Mouse (Mus musculus) heart, embryonic 15.5 days (tissue): ENCODE measurements at regions not wholly inside any gene's neighbourhood (a gene's known extent, or its start where the extent isn't known, plus 50 kb on each side); places are given as distances from the start of the nearest gene placed in this dataset.

Source experiments
- ATAC-seq: fragments of 200-750 bp; cut with Nextera tagmentation; replicated peaks from 2 replicates; pipeline ENCODE4 v1.8.0; 2017; ENCODE audit warnings: low read depth, moderate TSS enrichment; ENCODE audit not compliant: insufficient number of reproducible peaks, insufficient read depth, low FRiP score
- H3K27ac ChIP-seq: fragments of 300-500 bp; sonication (generic); 2 replicates; pipeline ENCODE4 v1.5.1; 2015; ENCODE audit warnings: mild to moderate bottlenecking, inconsistent platforms
- H3K27me3 ChIP-seq: fragments of 300-500 bp; sonication (generic); 2 replicates; pipeline ENCODE4 v1.6.1; 2015; ENCODE audit warnings: inconsistent platforms
- H3K36me3 ChIP-seq: fragments of 300-500 bp; sonication (generic); 2 replicates; pipeline ENCODE4 v1.6.1; 2015; ENCODE audit warnings: mild to moderate bottlenecking, inconsistent platforms
- H3K4me1 ChIP-seq: fragments of 300-500 bp; sonication (generic); replicated peaks from 2 replicates; pipeline ENCODE4 v1.6.1; 2015; ENCODE audit warnings: inconsistent platforms
- H3K4me2 ChIP-seq: fragments of 300-500 bp; sonication (generic); 2 replicates; pipeline ENCODE4 v1.6.1; 2015; ENCODE audit warnings: inconsistent platforms, mild to moderate bottlenecking, moderate library complexity
- H3K4me3 ChIP-seq: fragments of 300-500 bp; sonication (generic); 2 replicates; pipeline ENCODE4 v1.5.1; 2015; ENCODE audit warnings: mild to moderate bottlenecking, inconsistent platforms
- H3K9ac ChIP-seq: fragments of 300-500 bp; sonication (generic); 2 replicates; pipeline ENCODE4 v1.6.1; 2015; ENCODE audit warnings: mild to moderate bottlenecking, inconsistent platforms
- H3K9me3 ChIP-seq: fragments of 300-500 bp; sonication (generic); replicated peaks from 2 replicates; pipeline ENCODE4 v1.6.1; 2016; ENCODE audit warnings: inconsistent platforms
- WGBS: fragments of 180-500 bp; shearing (Covaris S2); methylation state at CpG from one replicate; pipeline ENCODE4 v1.1.7; 2015; ENCODE audit warnings: mixed read lengths; 5-methylcytosine and 5-hydroxymethylcytosine counted together

DNA sequence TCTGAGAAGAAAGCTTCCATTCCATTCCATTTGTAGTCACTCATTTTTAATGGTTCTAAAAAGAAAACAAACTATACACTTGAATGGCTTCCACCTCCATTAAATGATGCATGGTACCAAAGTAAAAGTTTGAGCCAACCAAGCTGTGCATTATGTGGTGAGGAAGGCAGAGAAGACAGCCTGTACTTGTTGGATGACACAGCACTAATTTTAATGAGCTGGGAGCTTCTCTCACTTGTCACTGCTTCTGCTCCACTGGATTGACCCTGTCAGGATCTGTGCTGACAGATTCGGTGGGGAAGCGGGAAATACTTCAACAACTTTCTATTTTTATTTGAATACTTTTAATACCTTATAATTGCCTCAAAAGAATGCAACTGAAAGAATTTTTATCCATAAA is 403.3 kb downstream of the Tm4sf1 start:
- Histone ChIP-seq H3K9me3 (no peaks in the 10 kb centered on the region), H3K4me2 (no peak overlapping the region)

GRCm38 (mm10) chr3:56877062-56877461 is 424.7 kb downstream of the Tm4sf1 start:
- no peak overlapping the region for H3K27ac ChIP-seq
- 71% methylated on average over 4 of the region's 4 CpGs for WGBS
- no peak overlapping the region for H3K9ac ChIP-seq
- no peaks in the 10 kb centered on the region for H3K9me3 ChIP-seq
- H3K4me2 ChIP-seq, result no peak overlapping the region
- H3K27me3 ChIP-seq, result no peaks in the 10 kb centered on the region
- no peaks in the 10 kb centered on the region for H3K4me1 ChIP-seq
- no peaks in the 10 kb centered on the region for H3K36me3 ChIP-seq
- no peak overlapping the region for H3K4me3 ChIP-seq
- ATAC-seq, result no peak

More for the DNA sequence above, 403.3 kb downstream of the Tm4sf1 start:
- Histone ChIP-seq H3K4me3 (no peak overlapping the region), H3K4me1 (no peaks in the 10 kb centered on the region), H3K9ac (no peak overlapping the region), H3K36me3 (no peaks in the 10 kb centered on the region), H3K27me3 (no peaks in the 10 kb centered on the region), H3K27ac (no peak overlapping the region)
- WGBS, result 55% methylated on average over 2 of the region's 2 CpGs
- ATAC-seq, result no peak

- Histone ChIP-seq H3K27ac (no peak overlapping the region), H3K36me3 (no peaks in the 10 kb centered on the region), H3K4me1 (no peaks in the 10 kb centered on the region), H3K4me2 (no peak overlapping the region), H3K9me3 (no peaks in the 10 kb centered on the region), H3K9ac (no peak overlapping the region), H3K4me3 (no peak overlapping the region), H3K27me3 (no peaks in the 10 kb centered on the region)
- WGBS, result 51% methylated on average over 1 of the region's 1 CpGs
- no peak for ATAC-seq
These were observed 438.2 kb downstream of the Tm4sf1 start for GRCm38 (mm10) chr3:56863591-56863990.

- no peaks in the 10 kb centered on the region for H3K36me3 ChIP-seq
- H3K4me1 ChIP-seq, result no peaks in the 10 kb centered on the region
- H3K27ac ChIP-seq, result no peak overlapping the region
- no peaks in the 10 kb centered on the region for H3K27me3 ChIP-seq
- ATAC-seq, result no peak
- 91% methylated on average over 9 of the region's 9 CpGs for WGBS
- no peak overlapping the region for H3K4me2 ChIP-seq
- H3K9ac ChIP-seq, result no peak overlapping the region
- H3K4me3 ChIP-seq, result no peak overlapping the region
- no peaks in the 10 kb centered on the region for H3K9me3 ChIP-seq
These were observed 441.9 kb downstream of the Tm4sf1 start for GRCm38 (mm10) chr3:56859841-56860240.

GRCm38 (mm10) chr3:56845462-56845770 is 456.4 kb downstream of the Tm4sf1 start:
- Histone ChIP-seq H3K27ac (no peak overlapping the region), H3K4me1 (no peaks in the 10 kb centered on the region), H3K4me3 (no peak overlapping the region), H3K4me2 (no peak overlapping the region), H3K27me3 (no peaks in the 10 kb centered on the region), H3K9ac (no peak overlapping the region), H3K36me3 (no peaks in the 10 kb centered on the region), H3K9me3 (no peaks in the 10 kb centered on the region)
- ATAC-seq, result no peak
- WGBS, result 94% methylated on average over 1 of the region's 1 CpGs

GRCm38 (mm10) chr3:56844681-56845461 is 456.9 kb downstream of the Tm4sf1 start:
- Histone ChIP-seq H3K36me3 (no peaks in the 10 kb centered on the region), H3K4me2 (no peak overlapping the region), H3K4me1 (no peaks in the 10 kb centered on the region), H3K27ac (no peak overlapping the region), H3K9me3 (no peaks in the 10 kb centered on the region), H3K9ac (no peak overlapping the region), H3K4me3 (no peak overlapping the region), H3K27me3 (no peaks in the 10 kb centered on the region)
- 56% methylated on average over 6 of the region's 6 CpGs for WGBS
- no peak for ATAC-seq

GRCm38 (mm10) chr3:56837176-56837575 is 464.6 kb downstream of the Tm4sf1 start:
- Histone ChIP-seq H3K9ac (no peak overlapping the region), H3K4me2 (no peak overlapping the region), H3K9me3 (no peaks in the 10 kb centered on the region), H3K36me3 (no peaks in the 10 kb centered on the region), H3K27ac (no peak overlapping the region), H3K27me3 (no peaks in the 10 kb centered on the region), H3K4me1 (no peaks in the 10 kb centered on the region), H3K4me3 (no peak overlapping the region)
- no peak for ATAC-seq
- WGBS, result 70% methylated on average over 3 of the region's 3 CpGs

GRCm38 (mm10) chr3:56830315-56831097 is 471.3 kb downstream of the Tm4sf1 start:
- 38% methylated on average over 4 of the region's 4 CpGs for WGBS
- no peak for ATAC-seq
- Histone ChIP-seq H3K9me3 (no peaks in the 10 kb centered on the region), H3K9ac (no peak overlapping the region), H3K4me3 (no peak overlapping the region), H3K27ac (no peak overlapping the region), H3K4me1 (no peaks in the 10 kb centered on the region), H3K27me3 (no peaks in the 10 kb centered on the region), H3K36me3 (no peaks in the 10 kb centered on the region), H3K4me2 (no peak overlapping the region)

GRCm38 (mm10) chr3:56824157-56824556 is 477.6 kb downstream of the Tm4sf1 start:
- H3K4me2 ChIP-seq, result no peak overlapping the region
- no peak overlapping the region for H3K4me3 ChIP-seq
- no peaks in the 10 kb centered on the region for H3K27me3 ChIP-seq
- WGBS, result 78% methylated on average over 4 of the region's 4 CpGs
- H3K36me3 ChIP-seq, result no peaks in the 10 kb centered on the region
- no peaks in the 10 kb centered on the region for H3K4me1 ChIP-seq
- H3K9me3 ChIP-seq, result no peaks in the 10 kb centered on the region
- H3K27ac ChIP-seq, result no peak overlapping the region
- ATAC-seq, result no peak
- no peak overlapping the region for H3K9ac ChIP-seq

GRCm38 (mm10) chr3:56810548-56811071 is 491.2 kb downstream of the Tm4sf1 start:
- Histone ChIP-seq H3K27me3 (no peaks in the 10 kb centered on the region), H3K36me3 (no peaks in the 10 kb centered on the region), H3K4me2 (no peak overlapping the region), H3K9ac (no peak overlapping the region), H3K9me3 (no peaks in the 10 kb centered on the region), H3K27ac (no peak overlapping the region), H3K4me1 (no peaks in the 10 kb centered on the region), H3K4me3 (no peak overlapping the region)
- 69% methylated on average over 1 of the region's 1 CpGs for WGBS
- ATAC-seq, result no peak

DNA sequence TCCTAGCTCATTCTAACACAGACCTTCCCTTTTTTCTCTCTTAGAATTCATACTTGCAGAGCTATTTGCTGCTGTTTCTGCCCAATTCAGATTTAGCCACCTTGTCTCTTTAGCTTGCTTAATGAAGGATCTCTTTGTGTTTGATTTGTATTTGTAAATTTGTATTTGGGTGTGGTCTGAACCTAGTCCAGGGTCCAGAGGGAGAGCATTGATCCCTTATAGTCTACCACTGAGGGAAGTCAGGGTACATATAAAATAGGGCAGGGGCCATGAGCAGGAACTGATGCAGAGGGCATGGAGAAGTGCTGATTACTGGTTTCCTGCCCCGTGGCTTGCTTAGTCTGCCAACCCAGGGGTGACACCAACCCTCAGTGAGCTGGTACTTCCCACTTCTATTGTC is 508.7 kb downstream of the Tm4sf1 start:
- no peak for ATAC-seq
- 44% methylated on average over 1 of the region's 1 CpGs for WGBS

More for the DNA sequence above, 508.7 kb downstream of the Tm4sf1 start:
- no peaks in the 10 kb centered on the region for H3K4me1 ChIP-seq
- H3K4me3 ChIP-seq, result no peak overlapping the region
- H3K36me3 ChIP-seq, result no peaks in the 10 kb centered on the region
- no peaks in the 10 kb centered on the region for H3K27me3 ChIP-seq
- no peak overlapping the region for H3K4me2 ChIP-seq
- H3K9me3 ChIP-seq, result no peaks in the 10 kb centered on the region
- H3K27ac ChIP-seq, result no peak overlapping the region
- no peak overlapping the region for H3K9ac ChIP-seq
